Mouse (Mus musculus): ENCODE measurements around the gene Cdkl4.
"Not testable (repeated sequence)": the region's sequence is repeated elsewhere in the genome, so short reads cannot be mapped to it uniquely, and the experiment has no call there.

The Cdkl4 gene

DNA sequence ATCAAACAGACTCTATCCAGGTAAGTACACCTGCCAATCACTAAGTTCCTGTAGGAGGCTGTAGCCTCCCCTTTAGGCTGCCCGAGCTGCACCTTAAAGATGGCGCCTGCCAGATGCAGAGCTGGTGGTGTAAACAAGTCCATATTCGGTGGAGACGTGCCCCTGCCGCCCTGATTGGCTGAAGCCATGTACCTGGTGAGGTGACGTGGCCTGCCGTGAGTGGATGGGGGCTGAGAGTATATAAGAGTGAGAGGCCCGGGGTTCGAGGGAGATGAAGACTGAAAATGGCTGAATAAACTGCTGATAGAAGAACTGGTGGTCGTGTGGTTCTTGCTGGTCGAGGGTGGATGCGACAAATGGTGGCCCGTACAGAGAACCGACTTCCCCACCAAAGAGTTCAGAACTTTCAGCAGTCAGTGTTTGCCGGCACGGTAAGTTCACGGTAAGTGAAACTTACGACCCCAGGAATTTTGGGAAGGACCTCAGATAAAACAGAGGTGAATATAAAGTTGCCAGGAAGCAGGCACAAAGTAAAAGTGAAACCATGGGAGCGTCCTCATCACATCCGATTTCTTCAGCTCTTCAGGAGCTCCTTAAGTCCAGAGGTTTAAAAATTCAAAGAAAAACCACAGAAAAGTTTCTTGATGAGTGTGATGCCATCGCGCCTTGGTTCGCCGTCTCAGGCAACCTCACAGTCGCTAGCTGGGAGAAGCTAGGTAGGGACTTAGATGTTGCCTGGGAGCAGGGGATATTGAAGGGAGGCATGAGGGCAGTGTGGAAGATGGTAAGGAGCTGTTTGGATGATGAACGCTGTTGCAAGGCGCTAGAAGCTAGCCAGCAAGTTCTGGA, 13.6 kb downstream of the Cdkl4 start:
- not testable (repeated sequence) for ATAC-seq (ENCODE audit: low TSS enrichment)

GRCm38 (mm10) chr17:80562792-80563191, 14.8 kb downstream of the Cdkl4 start:
- no peak for ATAC-seq (ENCODE audit: low TSS enrichment)

- ATAC-seq (ENCODE audit: low TSS enrichment), result peak; percentile 87
Observed at GRCm38 (mm10) chr17:80560669-80561401, 16.8 kb downstream of the Cdkl4 start.

- no peak for ATAC-seq (ENCODE audit: low TSS enrichment)
Observed at GRCm38 (mm10) chr17:80559745-80560144, 17.9 kb downstream of the Cdkl4 start.

- no peak for ATAC-seq (ENCODE audit: low TSS enrichment)
Observed at GRCm38 (mm10) chr17:80559050-80559449, 18.6 kb downstream of the Cdkl4 start.

DNA sequence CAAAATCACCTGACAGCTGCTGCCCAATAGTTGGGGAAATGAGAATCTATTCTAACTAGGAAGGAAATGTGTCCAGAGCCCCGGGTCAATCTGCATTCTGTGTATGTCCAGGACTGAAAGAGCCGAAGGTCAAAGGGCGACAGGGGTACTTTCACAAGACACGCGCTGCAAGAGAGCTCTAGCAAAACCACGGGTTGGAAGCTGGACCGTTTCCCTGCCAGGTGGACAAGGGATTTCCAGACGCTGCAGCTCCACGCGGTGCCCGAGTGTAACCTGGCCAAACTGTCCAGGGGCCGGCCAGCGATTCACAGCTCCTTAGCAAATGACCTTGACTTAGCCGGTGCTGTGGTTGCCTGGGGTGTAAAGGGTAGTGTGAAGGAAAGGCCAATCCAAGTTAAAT, 19.0 kb downstream of the Cdkl4 start:
- ATAC-seq (ENCODE audit: low TSS enrichment), result no peak

DNA sequence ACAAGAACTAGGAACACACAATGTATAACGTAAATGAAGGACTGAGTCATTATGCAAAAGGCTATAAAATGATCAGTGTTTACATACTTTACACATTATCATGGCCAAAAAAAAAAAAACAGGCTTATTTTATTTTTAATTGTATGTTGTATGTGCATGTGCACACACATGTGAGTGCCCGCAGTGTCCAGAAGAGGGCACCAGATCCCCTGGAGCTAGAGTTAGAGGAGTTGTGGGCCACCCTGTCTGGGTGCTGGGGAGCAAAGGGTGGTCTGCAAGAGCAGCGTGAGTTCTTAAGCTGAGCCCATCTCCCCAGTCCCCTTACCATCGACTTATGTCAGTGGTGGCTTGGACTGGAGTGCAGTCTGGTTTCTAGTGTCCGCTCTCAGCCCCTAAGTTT, 20.2 kb downstream of the Cdkl4 start:
- no peak for ATAC-seq (ENCODE audit: low TSS enrichment)

- ATAC-seq (ENCODE audit: low TSS enrichment), result peak; percentile 97
Observed at GRCm38 (mm10) chr17:80553318-80554270, 24.0 kb downstream of the Cdkl4 start.

DNA sequence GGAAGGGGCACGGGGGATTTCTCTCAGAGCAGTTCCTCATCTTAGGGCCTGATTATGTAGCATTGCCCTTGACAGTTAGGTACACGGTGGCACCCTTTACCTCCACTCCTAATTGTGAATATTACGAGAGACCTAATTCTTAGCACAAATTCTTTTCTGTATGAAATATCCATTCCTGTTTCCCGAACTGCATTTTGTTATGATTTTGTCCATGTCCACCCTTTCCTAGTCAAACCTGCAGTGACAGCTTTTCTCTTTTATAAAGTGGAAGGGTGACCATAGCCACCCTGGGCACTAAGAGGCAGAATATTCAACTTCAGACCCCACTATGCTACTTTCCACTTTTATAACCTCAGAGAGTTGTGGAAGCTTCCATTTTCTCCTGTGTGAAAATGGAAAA, 25.0 kb downstream of the Cdkl4 start:
- no peak for ATAC-seq (ENCODE audit: low TSS enrichment)

DNA sequence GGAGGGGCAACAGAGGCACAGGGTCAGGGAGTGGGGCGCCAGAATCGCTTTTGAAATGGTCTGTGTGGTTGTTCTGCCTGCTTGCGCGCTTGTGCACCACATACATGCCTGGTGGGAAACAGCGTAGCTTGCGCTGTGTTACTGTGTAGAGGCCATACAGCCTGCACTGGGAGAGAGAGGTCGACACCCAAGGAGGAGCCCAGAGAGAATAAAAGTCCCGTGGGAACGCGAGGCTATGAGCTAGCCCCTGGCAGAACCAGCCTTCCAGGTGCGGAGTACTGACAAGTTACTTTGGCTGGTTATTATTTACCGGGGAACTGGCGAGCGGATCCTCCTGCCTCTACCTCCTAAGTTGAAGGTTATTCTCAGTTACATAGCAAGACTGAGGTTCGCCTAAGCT, 26.6 kb downstream of the Cdkl4 start:
- no peak for ATAC-seq (ENCODE audit: low TSS enrichment)

DNA sequence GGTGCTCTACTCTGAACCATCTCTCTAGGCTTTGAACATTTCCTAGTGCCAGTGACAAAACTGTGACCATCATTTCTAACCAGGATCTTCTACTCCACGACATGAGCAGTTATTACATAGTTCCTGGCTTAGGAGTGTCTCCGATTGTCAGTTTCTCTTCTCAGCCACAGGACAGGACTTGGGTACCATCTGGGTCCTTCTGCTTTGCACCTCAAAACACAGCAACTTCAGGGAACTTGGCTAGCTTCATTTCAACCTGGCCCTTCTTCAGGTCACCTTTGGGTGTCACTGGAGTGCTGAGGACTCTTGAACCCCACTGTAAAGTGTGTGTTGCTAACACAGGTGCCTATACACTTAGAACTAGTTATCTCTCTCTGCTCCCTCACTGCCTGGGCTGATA, 30.8 kb downstream of the Cdkl4 start:
- ATAC-seq (ENCODE audit: low TSS enrichment), result no peak

DNA sequence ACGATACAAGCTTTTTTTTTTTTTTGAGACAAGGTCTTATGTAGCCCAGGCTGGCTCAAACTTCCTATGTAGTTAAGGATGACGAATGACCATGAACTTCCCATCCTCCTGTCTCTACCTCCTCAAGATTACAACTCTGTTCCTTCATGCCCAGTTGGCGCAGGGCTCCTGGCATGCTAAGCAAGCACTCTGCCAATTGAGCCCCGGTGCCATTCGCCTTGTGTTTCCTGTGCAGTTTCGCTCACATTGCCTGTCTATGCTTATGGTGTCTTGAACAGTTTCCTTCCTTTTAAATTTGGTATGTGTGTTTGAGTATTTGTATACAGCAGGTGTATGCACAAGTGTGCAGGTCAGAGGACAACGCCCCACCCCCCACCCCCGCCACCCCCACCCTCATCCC, 31.4 kb downstream of the Cdkl4 start:
- no peak for ATAC-seq (ENCODE audit: low TSS enrichment)

- ATAC-seq (ENCODE audit: low TSS enrichment), result no peak
Observed at GRCm38 (mm10) chr17:80543646-80544045, 34.0 kb downstream of the Cdkl4 start.

GRCm38 (mm10) chr17:80537136-80537535, 40.5 kb downstream of the Cdkl4 start:
- no peak for ATAC-seq (ENCODE audit: low TSS enrichment)

GRCm38 (mm10) chr17:80535633-80536032, 42.0 kb downstream of the Cdkl4 start:
- ATAC-seq (ENCODE audit: low TSS enrichment), result peak; percentile 74

DNA sequence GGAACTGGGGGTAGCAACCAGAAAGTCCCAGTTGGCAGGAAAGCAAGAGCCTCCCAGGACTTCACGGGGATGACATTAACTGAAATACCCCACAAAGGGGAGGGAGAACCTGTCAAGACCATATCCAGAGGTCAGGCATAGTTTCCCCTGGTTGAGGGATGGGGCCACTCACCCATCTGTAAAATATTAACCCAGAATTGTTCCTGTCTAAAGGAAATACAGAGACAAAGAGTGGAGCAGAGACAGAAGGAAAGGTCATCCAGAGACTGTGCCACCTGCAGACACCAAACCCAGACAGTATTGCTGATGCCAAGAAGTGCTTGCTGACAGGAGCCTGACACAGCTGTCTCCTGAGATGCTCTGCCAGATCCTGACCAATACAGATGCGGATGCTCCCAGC, 46.3 kb downstream of the Cdkl4 start:
- not testable (repeated sequence) for ATAC-seq (ENCODE audit: low TSS enrichment)

DNA sequence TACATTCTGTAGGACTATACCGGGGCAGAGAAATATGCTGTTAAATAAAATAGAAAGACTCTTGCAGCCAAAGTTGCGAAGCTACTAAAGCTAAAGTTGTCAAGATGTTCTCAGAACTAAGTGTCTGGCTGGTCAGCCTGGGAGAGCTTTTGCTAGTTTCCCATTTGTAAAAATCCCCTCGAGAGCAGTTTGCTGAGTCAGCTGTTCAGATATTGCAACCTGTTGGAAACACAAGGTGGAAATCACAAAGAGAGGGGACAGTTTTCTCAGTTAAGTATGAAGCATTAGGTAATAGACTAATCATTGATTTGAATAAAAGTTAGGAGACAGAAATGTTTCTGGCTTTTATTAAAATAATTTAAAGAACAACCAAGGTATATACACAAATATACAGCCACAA, 54.4 kb downstream of the Cdkl4 start:
- no peak for ATAC-seq (ENCODE audit: low TSS enrichment)

DNA sequence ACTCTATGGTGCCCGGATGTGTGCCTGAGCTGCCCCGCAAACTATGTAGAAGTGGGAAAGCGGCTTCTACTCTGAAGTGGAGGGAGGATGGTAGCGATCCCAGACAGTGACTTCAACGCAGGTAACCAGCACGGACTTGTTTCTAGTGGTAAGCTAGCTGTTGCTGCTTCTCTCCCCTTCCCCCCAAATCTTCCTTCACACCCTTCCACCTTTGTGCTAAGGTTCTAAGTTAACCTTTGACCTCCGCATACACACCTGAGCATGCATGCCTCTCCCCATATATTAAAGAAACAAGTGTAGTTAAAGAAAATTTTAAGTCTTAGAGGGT, 55.4 kb downstream of the Cdkl4 start:
- ATAC-seq (ENCODE audit: low TSS enrichment), result no peak

GRCm38 (mm10) chr17:80521521-80522228, 55.9 kb downstream of the Cdkl4 start:
- no peak for ATAC-seq (ENCODE audit: low TSS enrichment)

- no peak for ATAC-seq (ENCODE audit: low TSS enrichment)
Observed at GRCm38 (mm10) chr17:80520537-80520936, 57.1 kb downstream of the Cdkl4 start.

DNA sequence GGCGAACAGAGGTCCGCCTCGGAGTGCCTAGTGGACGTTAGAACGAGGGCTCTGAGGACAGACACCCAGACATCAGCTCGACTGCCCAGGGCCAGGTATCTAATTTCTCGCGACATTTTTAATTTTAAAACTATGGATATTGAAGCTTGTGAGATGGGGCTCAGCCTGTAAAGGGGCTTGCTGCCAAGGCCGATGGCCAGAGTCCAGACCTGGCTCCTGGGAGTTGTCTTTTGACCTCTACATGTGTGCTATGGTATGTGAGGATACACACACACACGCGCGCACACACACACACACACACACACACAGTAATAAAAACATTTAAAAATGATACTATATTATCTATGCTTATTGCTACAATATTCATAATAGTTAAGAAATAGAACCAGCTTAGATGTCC, 58.8 kb downstream of the Cdkl4 start:
- ATAC-seq (ENCODE audit: low TSS enrichment), result no peak

- no peak for ATAC-seq (ENCODE audit: low TSS enrichment)
Observed at GRCm38 (mm10) chr17:80517244-80517643, 60.4 kb downstream of the Cdkl4 start.

Data from frontal cortex, adult (tissue).